Mouse (Mus musculus) kidney, postnatal 0 days (tissue): ENCODE results near the gene Gm10197. TPM values are rescaled to one million over a fixed set of nuclear protein-coding genes. Genes with fewer than 3 reads are reported as not detected.

Experiments used
- ATAC-seq: fragments of 200-750 bp; cut with Nextera tagmentation; replicated peaks from 2 replicates; pipeline ENCODE4 v1.8.0; 2017; ENCODE audit warnings: low read depth, moderate number of reproducible peaks, moderate TSS enrichment, moderate library complexity; ENCODE audit not compliant: low FRiP score
- DNase-seq: peaks from one replicate; pipeline ENCODE4 v3.0.0-alpha.2; 2016; ENCODE audit warnings: low spot score
- H3K27ac ChIP-seq: fragments of 300-500 bp; sonication (generic); 2 replicates; pipeline ENCODE4 v1.5.1; 2014; ENCODE audit warnings: mild to moderate bottlenecking
- H3K27me3 ChIP-seq: fragments of 300-500 bp; sonication (generic); 2 replicates; pipeline ENCODE4 v1.6.1; 2014; ENCODE audit warnings: low read length, mixed read lengths; ENCODE audit not compliant: insufficient read depth
- H3K36me3 ChIP-seq: fragments of 300-500 bp; sonication (generic); 2 replicates; pipeline ENCODE4 v1.6.1; 2014; ENCODE audit warnings: low read length, mixed read lengths; ENCODE audit not compliant: insufficient read depth
- H3K4me1 ChIP-seq: fragments of 300-500 bp; sonication (generic); replicated peaks from 2 replicates; pipeline ENCODE4 v1.6.1; 2014; ENCODE audit warnings: antibody characterized with exemption, low read length, mixed read lengths; ENCODE audit not compliant: insufficient read depth
- H3K4me2 ChIP-seq: fragments of 300-500 bp; sonication (generic); 2 replicates; pipeline ENCODE4 v1.6.1; 2014; ENCODE audit warnings: mild to moderate bottlenecking, low read length, moderate library complexity, mixed read lengths
- H3K4me3 ChIP-seq: fragments of 300-500 bp; sonication (generic); replicated peaks from 2 replicates; pipeline ENCODE4 v1.5.1; 2014; ENCODE audit warnings: low read depth, low read length
- H3K9ac ChIP-seq: fragments of 300-500 bp; sonication (generic); 2 replicates; pipeline ENCODE4 v1.6.1; 2014; ENCODE audit warnings: low read depth, low read length
- H3K9me3 ChIP-seq: fragments of 300-500 bp; sonication (generic); replicated peaks from 2 replicates; pipeline ENCODE4 v1.6.1; 2016; ENCODE audit warnings: low read length, inconsistent platforms, mixed read lengths
- CTCF ChIP-seq: IDR thresholded peaks from 2 replicates; pipeline ENCODE4 v1.5.1; 2016; ENCODE audit warnings: antibody characterized with exemption, low read depth, mild to moderate bottlenecking, moderate library complexity
- WGBS: fragments of 180-500 bp; shearing (Covaris S2); extraction: QIAGEN DNeasy Blood & Tissue Kit; methylation state at CpG from one replicate; pipeline ENCODE4 v1.1.7; 2014; 5-methylcytosine and 5-hydroxymethylcytosine counted together
- polyA plus RNA-seq: library from polyadenylated mRNA; unstranded; fragments of >200 nt; fragmentation: Nextera tagmentation; extraction: Ambion mirVana; gene quantifications from 2 replicates; pipeline ENCODE4 v1.2.1, GENCODE M21; 2015

Gm10197 gene
- polyA plus RNA-seq, 1 experiment from 2014 or later: not detected

- H3K27ac ChIP-seq: peak overlapping the region; percentile 77
- no peak for TF ChIP-seq CTCF
- no peak overlapping the region for H3K4me2 ChIP-seq
- no peaks in the 10 kb centered on the region for H3K27me3 ChIP-seq
- WGBS: 10% methylated on average over 6 of the region's 6 CpGs
- no peaks in the 10 kb centered on the region for H3K36me3 ChIP-seq
- H3K4me3 ChIP-seq: no peak overlapping the region
- H3K4me1 ChIP-seq: peaks cover 21% of the 10 kb centered on the region
- DNase-seq: peak; percentile 88
- H3K9me3 ChIP-seq: no peaks in the 10 kb centered on the region
- peak; percentile 35 for ATAC-seq
- H3K9ac ChIP-seq: no peak overlapping the region
Measured at GRCm38 (mm10) chr19:53412149-53412848, 40.7 kb upstream of the Gm10197 start.

DNA sequence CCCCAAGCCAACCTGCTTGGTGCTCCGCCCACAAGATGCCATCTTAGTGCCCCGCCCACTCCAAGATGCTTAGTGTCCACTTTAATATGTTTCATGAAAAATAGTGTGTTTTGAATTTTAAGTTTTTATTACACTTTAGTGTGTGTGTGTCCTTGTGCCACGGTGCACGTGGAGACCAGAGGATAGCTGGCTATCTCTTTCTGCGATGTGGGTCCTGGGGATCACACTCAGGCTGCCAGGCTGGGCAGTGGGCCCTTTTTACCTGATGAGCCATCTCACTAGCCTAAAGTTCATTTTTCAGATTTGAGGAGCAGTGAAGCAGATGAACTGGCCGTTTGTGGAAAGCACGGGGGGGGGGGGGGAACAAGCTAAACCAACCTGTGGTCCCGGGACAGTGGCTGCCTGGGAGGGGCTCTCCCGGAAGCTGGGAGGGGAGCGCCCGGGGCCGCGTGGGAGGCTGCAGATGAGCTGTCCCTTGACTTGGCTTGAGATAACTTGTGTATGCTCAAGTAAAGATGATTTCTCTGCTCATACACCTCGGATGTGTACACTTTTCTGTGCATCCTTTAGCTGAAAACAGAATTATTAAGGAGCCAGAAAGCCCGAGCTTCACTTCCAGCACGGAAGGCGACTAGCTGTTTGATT is 38.2 kb upstream of the Gm10197 start:
- DNase-seq (no peak), ATAC-seq (no peak)
- Histone ChIP-seq H3K27ac (no peak overlapping the region), H3K4me2 (peak overlapping the region; percentile 28; the same call in 1 of the 2 replicates), H3K9ac (0 out of 2 replicates have a peak overlapping the region, but pooled peaks have one; percentile 23), H3K36me3 (no peaks in the 10 kb centered on the region), H3K27me3 (no peaks in the 10 kb centered on the region), H3K4me3 (no peak overlapping the region), H3K9me3 (no peaks in the 10 kb centered on the region), H3K4me1 (peaks cover 21% of the 10 kb centered on the region)
- WGBS: 34% methylated on average over 17 of the region's 17 CpGs
- TF ChIP-seq CTCF: no peak

- no peak for ATAC-seq
- Histone ChIP-seq H3K4me1 (peaks cover 21% of the 10 kb centered on the region), H3K27me3 (no peaks in the 10 kb centered on the region), H3K9me3 (no peaks in the 10 kb centered on the region), H3K4me2 (no peak overlapping the region), H3K36me3 (no peaks in the 10 kb centered on the region), H3K9ac (no peak overlapping the region), H3K4me3 (no peak overlapping the region), H3K27ac (no peak overlapping the region)
- TF ChIP-seq CTCF: no peak
- no peak for DNase-seq
- WGBS: 74% methylated on average over 8 of the region's 8 CpGs
Measured at GRCm38 (mm10) chr19:53408398-53408797, 36.8 kb upstream of the Gm10197 start.

- Histone ChIP-seq H3K9me3 (no peaks in the 10 kb centered on the region), H3K27me3 (no peaks in the 10 kb centered on the region), H3K27ac (no peak overlapping the region), H3K4me2 (no peak overlapping the region), H3K36me3 (no peaks in the 10 kb centered on the region), H3K4me1 (peaks cover 17% of the 10 kb centered on the region), H3K9ac (no peak overlapping the region), H3K4me3 (no peak overlapping the region)
- WGBS: 81% methylated on average over 2 of the region's 2 CpGs
- ATAC-seq (no peak), DNase-seq (no peak)
- no peak for TF ChIP-seq CTCF
Measured at GRCm38 (mm10) chr19:53407350-53407749, 35.8 kb upstream of the Gm10197 start.

DNA sequence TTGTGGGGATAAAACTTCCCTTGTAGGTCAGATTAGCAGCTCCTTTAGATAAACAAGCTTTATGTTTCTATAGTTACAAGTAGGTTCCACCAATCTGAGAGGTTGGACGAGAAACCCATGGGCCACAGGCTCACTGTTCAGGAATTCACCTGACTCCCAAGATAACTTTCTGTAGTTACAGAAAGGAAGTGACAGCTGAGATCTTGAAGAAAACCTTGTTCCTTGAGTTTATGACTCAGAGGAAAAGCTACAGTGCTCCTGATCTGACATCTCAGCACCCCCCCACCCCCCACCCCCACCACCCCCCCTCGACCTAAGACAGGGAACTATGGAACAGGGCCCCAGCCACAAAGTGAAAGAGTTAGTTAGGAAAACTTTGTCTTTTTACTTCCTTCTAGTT is 34.2 kb upstream of the Gm10197 start:
- Histone ChIP-seq H3K27ac (no peak overlapping the region), H3K9ac (no peak overlapping the region), H3K4me3 (no peak overlapping the region), H3K4me1 (peaks cover 9% of the 10 kb centered on the region), H3K9me3 (no peaks in the 10 kb centered on the region), H3K27me3 (no peaks in the 10 kb centered on the region), H3K4me2 (no peak overlapping the region), H3K36me3 (no peaks in the 10 kb centered on the region)
- no peak for DNase-seq
- ATAC-seq: no peak
- 74% methylated on average over 2 of the region's 2 CpGs for WGBS
- no peak for TF ChIP-seq CTCF

DNA sequence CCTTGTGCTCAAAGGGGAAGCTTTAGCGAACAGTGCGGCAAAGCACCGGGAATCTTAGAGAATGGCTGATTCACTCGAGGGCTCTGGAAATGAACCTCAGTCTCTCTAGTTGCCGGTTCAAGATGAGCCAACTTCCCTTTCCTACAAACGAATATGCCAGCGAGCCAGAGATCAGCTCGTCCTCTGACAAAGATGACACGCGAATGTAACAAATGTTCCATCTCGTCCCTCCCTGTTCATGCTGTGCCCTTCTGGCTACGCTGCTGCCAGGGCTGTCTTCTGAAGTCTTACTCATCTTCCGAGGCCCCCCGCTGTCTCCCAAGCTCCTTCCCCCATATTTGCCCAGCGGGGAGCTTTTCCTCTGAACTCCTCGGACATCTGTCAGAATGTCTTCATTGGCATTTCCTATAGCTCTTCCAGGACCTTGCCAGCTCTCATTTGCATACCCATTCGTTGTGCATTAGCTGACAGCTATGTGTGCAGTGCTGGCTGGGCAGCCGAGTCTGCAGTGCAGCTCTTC is 33.3 kb upstream of the Gm10197 start:
- no peak for TF ChIP-seq CTCF

More for the DNA sequence above, 33.3 kb upstream of the Gm10197 start:
- H3K4me2 ChIP-seq: no peak overlapping the region
- no peaks in the 10 kb centered on the region for H3K27me3 ChIP-seq
- H3K27ac ChIP-seq: no peak overlapping the region
- no peaks in the 10 kb centered on the region for H3K9me3 ChIP-seq
- H3K9ac ChIP-seq: no peak overlapping the region
- H3K4me1 ChIP-seq: peaks cover 1% of the 10 kb centered on the region; the same call in 1 of the 2 replicates
- H3K36me3 ChIP-seq: no peaks in the 10 kb centered on the region
- WGBS: 81% methylated on average over 18 of the region's 18 CpGs
- DNase-seq (no peak), ATAC-seq (no peak)
- H3K4me3 ChIP-seq: no peak overlapping the region
